Mouse (Mus musculus) urinary bladder, adult 18-20 months (tissue): ENCODE measurements around the gene Dhx37.
A peak's percentile ranks its signal among the peaks of the same experiment; 100 is the strongest.

Experiments used
- DNase-seq, 2 experiments: peaks; one replicate each; pipeline ENCODE4 v3.0.0; 2022; ENCODE audit warnings: low spot score in 2 of 2, mixed read lengths in 2 of 2

Dhx37 gene

GRCm38 (mm10) chr5:125433793-125434337, at the start of gene Dhx37:
Gene Dhx37 (minus strand): TSS chr5:125434121.
- peak; percentile 78 to 90 for DNase-seq

DNA sequence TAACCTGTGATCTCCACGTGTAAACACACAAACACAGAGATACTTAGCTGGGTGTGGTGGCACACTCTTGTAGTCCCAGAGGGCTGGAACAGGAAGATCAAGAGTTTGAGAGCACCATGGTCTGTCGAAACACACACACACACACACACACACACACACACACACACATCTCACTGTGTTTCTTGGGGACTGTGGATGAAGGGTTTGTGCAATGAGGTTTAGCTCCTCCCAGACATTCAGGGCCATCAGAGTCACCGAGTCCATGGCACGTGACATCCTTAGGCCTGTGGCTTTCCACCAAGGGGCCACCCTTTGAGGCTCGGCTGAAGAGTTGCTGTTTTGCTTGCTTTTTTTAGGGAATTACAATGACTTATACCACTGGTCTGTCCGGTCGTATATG, 48.6 kb upstream of the Dhx37 start:
- no peak for DNase-seq

DNA sequence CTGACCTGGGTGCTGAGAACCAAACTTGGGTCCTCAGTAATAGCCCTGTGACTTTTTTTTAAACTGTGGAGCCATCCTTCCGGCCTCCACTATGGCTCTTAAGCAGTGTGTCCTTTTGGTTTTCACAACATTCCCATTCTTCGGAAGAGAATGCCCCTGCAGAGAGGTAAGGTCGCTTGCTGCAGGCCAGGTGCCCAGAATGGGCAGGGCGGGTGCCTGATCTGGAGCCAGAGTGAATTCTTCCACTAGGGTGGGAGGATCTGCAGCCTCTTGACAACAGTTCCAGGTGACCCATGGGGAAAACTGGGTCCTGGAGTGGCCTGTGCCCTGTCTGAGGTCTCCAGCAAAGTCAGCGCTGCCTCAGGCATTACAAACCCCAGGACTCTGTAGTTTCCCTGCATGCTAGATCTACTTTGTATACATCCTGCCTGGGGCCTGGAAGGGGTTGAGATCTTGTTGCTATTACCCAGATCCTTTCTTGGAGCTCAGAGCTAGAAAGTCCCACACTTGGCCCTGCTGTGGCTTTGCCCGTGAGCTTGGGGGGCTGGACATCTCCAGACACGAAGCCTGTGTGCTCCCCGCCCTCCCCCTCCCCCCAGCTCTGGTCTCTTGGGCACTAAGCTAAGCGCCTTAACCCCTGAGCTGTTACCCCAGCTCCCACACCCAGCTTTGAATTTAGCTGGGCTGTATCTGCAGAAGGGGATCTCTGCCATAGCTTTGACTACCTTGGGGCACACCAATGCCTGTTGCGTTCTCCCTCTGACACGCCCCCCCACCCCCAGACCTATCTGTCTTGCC, 46.7 kb upstream of the Dhx37 start:
- no peak for DNase-seq

GRCm38 (mm10) chr5:125479376-125479775, 45.5 kb upstream of the Dhx37 start:
- peak in 1 of 2 experiments; percentile 62 for DNase-seq

DNA sequence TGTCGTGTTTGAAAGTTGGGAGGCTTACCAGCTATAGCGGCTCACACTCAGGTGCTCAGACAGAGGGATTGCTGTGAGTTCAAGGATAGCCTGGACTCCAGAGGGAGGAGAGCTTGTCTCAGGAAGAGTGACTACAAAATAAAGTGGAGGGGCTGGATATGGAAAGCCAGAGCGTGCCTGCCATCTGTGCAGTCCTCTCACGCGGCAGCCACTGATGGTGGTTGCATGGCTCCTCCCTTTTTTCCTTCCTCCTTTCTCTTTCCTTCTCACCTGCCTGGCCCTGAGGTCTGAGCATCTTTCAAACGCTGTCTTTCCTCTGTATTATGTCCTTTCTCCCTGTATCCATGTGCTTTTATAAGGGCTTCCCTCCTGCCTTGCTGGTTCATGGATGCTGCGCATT, 44.1 kb upstream of the Dhx37 start:
- DNase-seq = no peak

DNA sequence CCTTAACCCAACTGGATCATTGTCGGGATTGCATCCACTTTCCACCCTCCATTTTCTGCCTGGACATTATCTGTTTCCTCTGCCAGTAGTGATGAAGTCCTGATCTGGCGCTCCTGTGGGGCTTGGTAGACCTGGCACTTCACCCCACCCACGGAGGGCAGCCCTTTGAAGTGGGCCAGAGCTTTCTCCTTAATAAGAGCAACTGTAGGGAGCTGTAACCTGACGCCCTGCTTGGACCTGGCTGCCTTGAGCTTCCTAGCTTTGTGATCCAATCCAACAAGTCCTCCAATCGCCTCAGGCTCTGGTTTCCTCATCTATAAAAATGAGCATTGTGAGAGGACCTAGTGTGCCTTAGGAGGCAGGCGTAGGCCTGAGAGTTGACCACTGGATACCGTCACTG, 43.6 kb upstream of the Dhx37 start:
- DNase-seq = no peak

DNA sequence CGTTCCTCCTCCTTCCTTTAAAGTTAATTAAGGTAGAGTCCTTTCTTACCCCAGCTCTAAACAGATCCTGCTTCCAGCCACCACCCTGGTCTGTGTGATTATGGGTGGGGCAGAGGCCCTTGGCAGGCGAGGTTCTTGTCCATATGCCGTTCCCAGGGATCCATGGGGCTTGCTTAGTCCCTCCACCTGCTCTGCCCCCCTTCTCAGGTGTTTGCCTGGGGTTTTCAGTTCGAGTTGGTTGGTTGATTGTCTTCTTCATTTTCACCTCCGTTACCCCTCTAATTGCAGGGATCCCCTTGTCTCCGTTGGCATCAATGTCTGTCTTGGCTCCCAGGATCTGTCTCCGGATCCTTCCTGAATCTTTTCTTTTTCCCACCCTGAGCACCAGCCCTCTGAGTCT, 42.9 kb upstream of the Dhx37 start:
- DNase-seq = no peak

GRCm38 (mm10) chr5:125476286-125476625, 42.3 kb upstream of the Dhx37 start:
- DNase-seq = no peak

GRCm38 (mm10) chr5:125475601-125476285, 41.8 kb upstream of the Dhx37 start, which contains the start of gene Aacs:
Gene Aacs (plus strand): TSS chr5:125475814.
- DNase-seq = peak; percentile 99

- DNase-seq = no peak
Observed at GRCm38 (mm10) chr5:125475030-125475429, 41.1 kb upstream of the Dhx37 start.

DNA sequence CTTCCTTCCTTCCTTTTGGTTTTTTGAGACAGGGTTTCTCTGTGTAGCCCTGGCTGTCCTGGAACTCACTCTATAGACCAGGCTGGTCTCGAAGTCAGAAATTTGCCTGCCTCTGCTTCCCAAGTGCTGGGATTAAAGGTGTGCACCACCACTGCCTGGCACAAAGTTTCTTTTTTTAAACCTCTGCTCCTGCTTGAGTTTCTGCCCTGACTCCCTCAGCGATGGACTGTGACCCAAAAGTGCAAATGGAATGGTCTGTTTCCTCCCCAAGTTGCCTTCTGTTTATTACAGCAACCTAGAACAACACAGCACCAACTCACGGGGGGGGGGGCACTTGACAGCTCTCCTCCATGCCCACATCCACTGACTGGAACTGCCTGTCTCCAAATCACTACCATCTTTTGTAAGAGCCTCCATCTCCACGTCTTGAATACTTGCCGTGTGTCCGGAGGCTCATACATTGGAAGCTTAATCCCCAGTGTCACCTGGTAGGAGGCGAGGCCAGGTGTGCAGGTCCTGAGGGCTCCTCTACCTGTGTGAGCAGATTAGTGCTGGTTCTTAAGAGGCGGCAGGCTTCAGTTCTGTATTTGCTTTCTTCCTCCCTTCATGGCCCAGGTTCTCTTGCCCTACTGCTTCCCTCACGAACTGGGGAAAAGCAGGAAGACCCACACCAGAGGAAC, 39.0 kb upstream of the Dhx37 start:
- DNase-seq = no peak

GRCm38 (mm10) chr5:125470713-125471112, 36.8 kb upstream of the Dhx37 start:
- DNase-seq = no peak

DNA sequence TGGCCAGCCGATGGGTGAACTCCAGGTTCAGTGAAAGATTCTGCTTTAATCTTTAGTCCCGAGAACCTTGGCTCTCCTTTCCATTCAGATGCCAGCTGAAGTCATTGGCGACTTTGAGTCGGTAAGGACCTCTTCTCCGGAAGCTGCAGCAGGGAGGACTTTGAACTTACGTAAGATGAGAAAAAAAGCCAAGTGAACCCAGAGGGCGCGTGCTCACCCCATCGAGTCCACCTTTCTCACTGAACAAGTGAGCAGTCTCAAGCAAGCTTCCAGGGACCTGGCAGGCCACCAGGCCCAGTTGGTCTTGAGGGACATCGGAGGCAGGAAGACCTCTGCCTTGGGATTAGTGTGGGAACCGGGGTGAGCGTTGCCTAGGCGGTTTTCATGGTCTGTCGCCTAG, 33.3 kb upstream of the Dhx37 start:
- no peak for DNase-seq

GRCm38 (mm10) chr5:125466483-125466882, 32.6 kb upstream of the Dhx37 start:
- no peak for DNase-seq

DNA sequence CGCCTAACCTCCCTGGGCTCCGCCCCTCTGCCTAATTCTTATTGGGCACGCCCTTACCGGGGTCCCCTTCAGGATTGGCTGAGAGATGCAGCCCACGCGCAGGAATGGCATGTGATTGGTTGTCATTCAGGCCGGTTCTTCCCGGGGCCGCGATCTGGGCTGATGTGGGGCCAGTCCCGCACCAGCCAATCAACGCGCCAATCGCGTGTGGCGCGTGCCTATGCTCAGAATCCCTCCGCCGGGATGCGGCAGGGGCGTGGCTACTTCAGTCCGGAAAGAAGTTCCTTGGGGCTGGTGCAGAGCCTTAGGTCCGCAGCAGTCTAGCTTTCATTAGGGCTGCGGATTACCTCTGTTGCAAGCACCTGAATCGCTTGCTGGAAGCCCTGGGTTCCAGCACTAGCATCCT, 31.8 kb upstream of the Dhx37 start:
- DNase-seq = peak; percentile 84 to 95

DNA sequence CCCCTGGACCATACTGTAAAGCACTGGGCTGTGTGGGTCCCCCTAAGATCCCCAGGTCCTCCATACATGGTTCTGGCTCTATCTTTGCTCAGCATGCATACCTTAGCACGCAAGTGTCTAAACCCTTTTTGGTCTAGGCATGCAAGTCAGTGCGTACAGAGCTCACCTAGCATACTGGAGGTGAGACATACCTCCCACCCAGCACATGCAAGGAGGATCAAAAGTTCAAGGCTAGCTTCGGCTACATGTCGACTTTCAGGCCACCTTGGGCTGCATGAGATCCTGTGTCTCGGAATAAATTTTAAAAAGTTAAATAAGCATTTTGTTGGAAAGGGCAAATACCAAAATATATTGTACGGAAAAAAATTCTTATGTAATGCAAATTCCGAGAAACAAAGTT, 31.3 kb upstream of the Dhx37 start:
- DNase-seq = no peak

DNA sequence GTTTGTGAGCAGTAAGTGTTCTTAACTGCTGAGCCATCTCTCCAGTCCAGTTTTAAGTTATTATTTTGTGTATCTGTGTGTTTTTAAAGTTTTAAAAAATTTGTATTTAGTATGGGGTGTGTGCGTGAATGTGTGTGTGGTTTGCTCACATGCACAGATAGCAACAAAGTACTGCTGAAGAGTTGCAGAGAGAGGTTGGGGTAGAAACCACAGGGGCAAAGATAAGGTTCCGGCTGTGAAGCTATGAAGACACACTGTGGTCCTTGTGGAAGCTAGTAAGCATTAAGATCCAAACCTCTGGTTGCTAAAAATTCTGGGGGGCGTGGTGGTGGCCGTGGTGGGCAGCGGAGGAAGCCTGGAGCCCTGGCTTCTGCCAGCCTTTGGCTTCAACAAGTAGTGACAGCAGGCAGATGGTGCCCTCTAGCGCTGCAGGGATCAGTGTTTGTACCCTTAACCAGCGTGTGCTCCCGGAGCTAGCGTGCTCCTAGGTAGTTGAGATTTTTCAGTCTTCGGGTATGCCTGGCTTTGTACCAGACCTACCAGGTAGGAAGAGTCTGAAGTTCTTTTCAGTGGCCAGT, 28.0 kb upstream of the Dhx37 start:
- DNase-seq = no peak

DNA sequence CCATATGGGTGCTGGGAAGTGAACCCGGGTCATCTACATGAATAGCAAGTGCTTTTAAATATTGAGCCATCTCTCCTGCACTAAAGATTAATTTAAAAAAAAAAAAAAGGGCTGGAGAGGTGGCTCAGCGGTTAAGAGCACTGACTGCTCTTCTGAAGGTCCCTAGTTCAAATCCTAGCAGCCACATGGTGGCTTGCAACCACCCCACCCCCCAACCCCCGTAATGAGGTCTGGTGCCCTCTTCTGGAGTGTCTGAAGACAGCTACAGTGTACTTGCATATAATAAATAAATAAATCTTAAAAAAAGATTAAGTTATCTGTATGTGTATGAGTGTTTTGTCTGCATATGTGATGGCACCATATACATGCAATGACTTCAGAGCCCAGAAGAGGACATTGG, 26.7 kb upstream of the Dhx37 start:
- DNase-seq = no peak

GRCm38 (mm10) chr5:125457538-125457937, 23.6 kb upstream of the Dhx37 start:
- DNase-seq = no peak

GRCm38 (mm10) chr5:125456100-125456499, 22.2 kb upstream of the Dhx37 start:
- DNase-seq = no peak

DNA sequence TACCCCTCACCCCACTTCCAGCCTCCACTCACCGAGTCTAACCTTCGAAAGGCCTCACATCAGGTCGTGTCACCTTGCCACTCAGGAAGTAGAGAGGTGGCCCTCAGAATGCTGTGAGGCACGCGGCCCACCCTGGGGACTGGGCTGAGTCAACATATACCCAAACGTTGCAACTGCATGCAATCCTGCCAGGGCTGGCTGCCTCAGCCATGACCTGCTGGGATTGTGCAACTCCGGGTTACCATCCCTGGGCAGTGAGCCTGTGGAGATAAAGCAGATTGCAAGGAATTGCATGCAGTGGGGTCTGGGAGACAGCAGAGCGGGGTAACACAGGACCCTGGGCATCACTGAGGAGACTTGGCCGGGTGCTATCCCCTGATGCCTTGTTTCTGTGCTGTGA, 18.7 kb upstream of the Dhx37 start:
- DNase-seq = no peak

DNA sequence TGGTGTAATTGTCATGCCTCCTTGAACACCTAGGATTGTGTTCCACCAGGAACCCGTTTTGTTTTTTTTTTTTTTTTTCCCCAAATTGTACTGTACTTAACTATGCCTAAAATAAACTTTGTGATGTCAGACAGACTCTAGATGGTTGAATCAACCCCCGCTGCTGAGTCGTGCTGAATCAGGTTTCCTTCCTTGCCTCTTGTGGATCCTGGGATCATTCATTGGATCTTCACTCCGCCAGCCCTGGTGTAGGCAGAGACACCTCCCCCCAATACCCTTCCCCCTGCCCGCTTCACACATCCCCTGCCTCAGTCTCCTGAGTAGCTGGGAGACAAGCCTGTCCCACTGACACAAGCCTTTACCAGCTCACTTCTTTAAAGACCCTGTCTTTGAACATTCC, 15.4 kb upstream of the Dhx37 start:
- no peak for DNase-seq
